Mouse (Mus musculus) brain, embryonic 14.5 days (tissue): ENCODE data around the gene Olfr761. TPM values are rescaled to one million over a fixed set of nuclear protein-coding genes. Genes with fewer than 3 reads are reported as not detected.
"Not testable (repeated sequence)": the region's sequence is repeated elsewhere in the genome, so short reads cannot be mapped to it uniquely, and the experiment has no call there.

Source experiments
- DNase-seq: peaks from one replicate; pipeline ENCODE4 v3.0.0-alpha.2; 2011; ENCODE audit warnings: low read depth
- CTCF ChIP-seq: fragments of 200-500 bp; IDR thresholded peaks from 2 replicates; pipeline ENCODE4 v1.5.1; 2012; ENCODE audit warnings: inconsistent platforms, mild to moderate bottlenecking, moderate library complexity, borderline replicate concordance; ENCODE audit not compliant: insufficient read depth, insufficient read length; ENCODE audit errors: extremely low read depth
- POLR2A ChIP-seq: fragments of 200-500 bp; IDR thresholded peaks from 2 replicates; pipeline ENCODE4 v1.6.1; 2012; ENCODE audit warnings: mild to moderate bottlenecking, inconsistent platforms, borderline replicate concordance; ENCODE audit not compliant: poor library complexity, insufficient read depth, insufficient read length, severe bottlenecking; ENCODE audit errors: extremely low read depth
- polyA plus RNA-seq: library from polyadenylated mRNA; depleted of rRNA; stranded (reverse); fragments of >200 nt; gene quantifications from 2 replicates; pipeline ENCODE4 v1.2.3, GENCODE M21; 2012; rRNA removed

Olfr761 gene
- polyA plus RNA-seq, result not detected in 2 replicates

GRCm38 (mm10) chr17:37952979-37953378 is at the start of gene Olfr761:
Olfr761 (minus strand) TSS chr17:37953079.
- no peak for TF ChIP-seq POLR2A
- TF ChIP-seq CTCF, result no peak
- DNase-seq, result no peak

GRCm38 (mm10) chr17:37995635-37996307 is 42.9 kb upstream of the Olfr761 start:
- peak; percentile 5 for DNase-seq
- TF ChIP-seq POLR2A, result no peak
- no peak for TF ChIP-seq CTCF

GRCm38 (mm10) chr17:37990453-37990961 is 37.6 kb upstream of the Olfr761 start:
- no peak for DNase-seq
- TF ChIP-seq CTCF (no peak), POLR2A (no peak)

GRCm38 (mm10) chr17:37973591-37973990 is 20.7 kb upstream of the Olfr761 start:
- no peak for DNase-seq
- TF ChIP-seq CTCF (no peak), POLR2A (no peak)

- no peak for DNase-seq
- TF ChIP-seq POLR2A, result no peak
- no peak for TF ChIP-seq CTCF
Observed at GRCm38 (mm10) chr17:37920248-37920647, 32.6 kb downstream of the Olfr761 start, which contains the start of gene Olfr128. Olfr128 (plus strand) TSS chr17:37920548.

GRCm38 (mm10) chr17:37906821-37907220 is 46.1 kb downstream of the Olfr761 start:
- DNase-seq, result not testable (repeated sequence)

Other genes starting within 250 kb of the Olfr761 start
- gene Olfr120, start 231.3 kb downstream of the Olfr761 start, polyA plus RNA-seq, result not detected in 2 replicates
- not detected in 2 replicates for gene Olfr121, start 204.2 kb downstream of the Olfr761 start, polyA plus RNA-seq
- gene Olfr122, start 184.5 kb downstream of the Olfr761 start, polyA plus RNA-seq, result not detected in 2 replicates
- gene Olfr123, start 159.6 kb downstream of the Olfr761 start, polyA plus RNA-seq, result not detected in 2 replicates
- not detected in 2 replicates for gene Olfr124, start 153.2 kb downstream of the Olfr761 start, polyA plus RNA-seq
- gene Olfr125, start 120.1 kb downstream of the Olfr761 start, polyA plus RNA-seq, result not detected in 2 replicates
- gene Olfr126, start 105.6 kb downstream of the Olfr761 start, polyA plus RNA-seq, result not detected in 2 replicates
- not detected in 2 replicates for gene Olfr127, start 52.6 kb downstream of the Olfr761 start, polyA plus RNA-seq
- not detected in 2 replicates for gene Olfr128, start 32.5 kb downstream of the Olfr761 start, polyA plus RNA-seq
- not detected in 2 replicates for gene Olfr129, start 107.0 kb upstream of the Olfr761 start, polyA plus RNA-seq
- not detected in 2 replicates for gene Olfr130, start 110.8 kb upstream of the Olfr761 start, polyA plus RNA-seq
- not detected in 2 replicates for gene Olfr131, start 135.6 kb upstream of the Olfr761 start, polyA plus RNA-seq
- gene Olfr132, start 181.4 kb upstream of the Olfr761 start, polyA plus RNA-seq, result not detected in 2 replicates
- not detected in 2 replicates for gene Olfr133, start 192.2 kb upstream of the Olfr761 start, polyA plus RNA-seq
- not detected in 2 replicates for gene Olfr134, start 218.3 kb upstream of the Olfr761 start, polyA plus RNA-seq